Mouse (Mus musculus) kidney, postnatal 10 days (tissue): ENCODE results near the gene Trpv6.

ENCODE experiments used
- DNase-seq: peaks from one replicate; pipeline ENCODE4 v3.0.0; 2021; ENCODE audit warnings: mixed read lengths

The Trpv6 gene

GRCm38 (mm10) chr6:41636178-41636577 lies at the start of gene Trpv6:
TSS of gene Trpv6 (minus strand) at chr6:41636405.
- DNase-seq = no peak

- DNase-seq = no peak
Observed at GRCm38 (mm10) chr6:41685596-41685995, 49.4 kb upstream of the Trpv6 start.

- no peak for DNase-seq
Observed at GRCm38 (mm10) chr6:41684911-41685310, 48.7 kb upstream of the Trpv6 start.

- DNase-seq = no peak
Observed at GRCm38 (mm10) chr6:41684131-41684530, 47.9 kb upstream of the Trpv6 start, which contains the start of gene Llcfc1. TSS of gene Llcfc1 (plus strand) at chr6:41684431.

GRCm38 (mm10) chr6:41681656-41682055 lies 45.5 kb upstream of the Trpv6 start:
- no peak for DNase-seq

GRCm38 (mm10) chr6:41680669-41681068 lies 44.5 kb upstream of the Trpv6 start, which contains the start of gene Trpv5:
TSS of gene Trpv5 (minus strand) at chr6:41680769.
- peak; percentile 8 for DNase-seq

GRCm38 (mm10) chr6:41676530-41676929 lies 40.3 kb upstream of the Trpv6 start:
- no peak for DNase-seq

GRCm38 (mm10) chr6:41662320-41662719 lies 26.1 kb upstream of the Trpv6 start:
- no peak for DNase-seq

GRCm38 (mm10) chr6:41658487-41658886 lies 22.3 kb upstream of the Trpv6 start:
- DNase-seq = no peak

GRCm38 (mm10) chr6:41654648-41655047 lies 18.4 kb upstream of the Trpv6 start:
- DNase-seq = no peak

GRCm38 (mm10) chr6:41653173-41653572 lies 17.0 kb upstream of the Trpv6 start:
- DNase-seq = no peak

GRCm38 (mm10) chr6:41646672-41647071 lies 10.5 kb upstream of the Trpv6 start:
- no peak for DNase-seq

GRCm38 (mm10) chr6:41646220-41646619 lies 10.0 kb upstream of the Trpv6 start:
- DNase-seq = no peak

GRCm38 (mm10) chr6:41643227-41643626 lies 7.0 kb upstream of the Trpv6 start:
- DNase-seq = no peak

GRCm38 (mm10) chr6:41642765-41643164 lies 6.6 kb upstream of the Trpv6 start:
- DNase-seq = no peak

GRCm38 (mm10) chr6:41641173-41641866 lies 5.1 kb upstream of the Trpv6 start:
- DNase-seq = no peak

- no peak for DNase-seq
Observed at GRCm38 (mm10) chr6:41640449-41640848, 4.2 kb upstream of the Trpv6 start.

- DNase-seq = no peak
Observed at GRCm38 (mm10) chr6:41637927-41638506, 1.8 kb upstream of the Trpv6 start.

- no peak for DNase-seq
Observed at GRCm38 (mm10) chr6:41637393-41637792, 1.2 kb upstream of the Trpv6 start.

GRCm38 (mm10) chr6:41635211-41635610 lies 994 bp downstream of the Trpv6 start:
- no peak for DNase-seq

- DNase-seq = no peak
Observed at GRCm38 (mm10) chr6:41631549-41631948, 4.7 kb downstream of the Trpv6 start.

GRCm38 (mm10) chr6:41630791-41631190 lies 5.4 kb downstream of the Trpv6 start:
- DNase-seq = no peak

- DNase-seq = no peak
Observed at GRCm38 (mm10) chr6:41628180-41628579, 8.0 kb downstream of the Trpv6 start.

GRCm38 (mm10) chr6:41622661-41623060 lies 13.5 kb downstream of the Trpv6 start:
- DNase-seq = peak; percentile 24
